Comparison of ENCODE assay signal across 31 mouse cellular contexts in the genomic region with DNA sequence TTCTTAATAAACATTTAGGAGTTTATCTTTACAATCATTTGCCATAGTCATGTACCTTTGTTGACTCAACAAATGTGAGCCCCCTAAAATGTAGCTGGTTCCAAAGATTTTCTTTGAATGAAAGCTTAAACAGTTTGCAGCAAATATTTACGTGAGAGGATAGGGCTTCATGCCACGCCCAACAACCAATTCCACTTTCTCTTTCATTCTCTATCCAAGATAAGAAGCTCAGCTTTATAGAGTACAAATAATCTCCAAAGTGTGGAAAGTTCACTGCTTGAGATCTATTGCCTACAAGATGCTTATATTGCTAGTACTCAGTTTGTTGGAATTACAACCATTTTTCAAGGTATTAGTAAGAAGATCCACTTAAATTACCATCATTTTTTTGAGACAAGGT.
DNase-seq lines count a peak whose midpoint lies in the region; ATAC-seq and TF ChIP-seq lines count a peak whose summit lies in the region.
"Had no signal": no experiment of that assay in that cellular context is flagged by ENCODE, and none has a peak within 500 bp of the region (broad histone marks: within the 10 kb centered on the region; RNA-seq: fewer than 3 reads in every experiment).

No protein-coding gene starts in this region.

- DNase-seq in gastrocnemius, adult 2 months: no peak
- DNase-seq in gastrocnemius, postnatal 36 days: no peak
- DNase-seq in lung, postnatal 36 days: peak; percentile 41
- no peak for DNase-seq in lung, postnatal 25 days (ENCODE audit: low spot score)
- peak; percentile 17 for DNase-seq in MEL (ENCODE audit: low read depth, low spot score)
- no peak for DNase-seq in cerebellum, adult 2 months
- DNase-seq: adrenal gland, postnatal 14 days; cerebellum, adult 11 months; cerebellum, postnatal 14 days; forebrain, postnatal 0 days; gastrocnemius, postnatal 14 days; heart, postnatal 36 days; kidney, adult 8-10 months; kidney, postnatal 10 days; layer of hippocampus, postnatal 36 days; left cerebral cortex, postnatal 4 days; retina, postnatal 1 day; right cerebral cortex, postnatal 14 days had no signal

- 87% methylated on average over 2 of the region's 2 CpGs for WGBS in kidney, embryonic 15.5 days
- WGBS in cerebellum, adult 2 months: 87% methylated on average over 2 of the region's 2 CpGs

- no peak overlapping the region for H3ac ChIP-seq in myocyte (ENCODE audit: control insufficient read depth, insufficient read length)

- H3K79me2 ChIP-seq in MEL (ENCODE audit: control insufficient read depth, insufficient read depth, low read length, poor library complexity) (no peaks in the 10 kb centered on the region), myocyte (ENCODE audit: control insufficient read depth, insufficient read depth) (peaks cover 95% of the 10 kb centered on the region)

- TF ChIP-seq CTCF in gastrocnemius, adult 2 months (IDR thresholded peaks at IDR 0.05): no peak
- TF ChIP-seq CTCF in MEL (IDR thresholded peaks at IDR 0.05 in 2 of 3, conservative IDR thresholded peaks at IDR 0.05 in 1 of 3; ENCODE audit: control insufficient read depth in 1 of 3, insufficient read depth in 1 of 3, low read depth in 2 of 3, low read length in 3 of 3, poor library complexity in 1 of 3, severe bottlenecking in 1 of 3): no peak
- TF ChIP-seq CTCF in cerebellum, adult 2 months (IDR thresholded peaks at IDR 0.05; ENCODE audit: borderline replicate concordance, insufficient read depth, low read depth, low read length): no peak

- TF ChIP-seq POLR2A in MEL (IDR thresholded peaks at IDR 0.05; ENCODE audit: control insufficient read depth in 1 of 2, insufficient read depth in 1 of 2, low read depth in 1 of 2, low read length in 2 of 2, poor library complexity in 1 of 2) (no peak), myocyte (IDR thresholded peaks at IDR 0.05; ENCODE audit: insufficient read length, low read depth) (no peak)
- no peak for TF ChIP-seq POLR2A in cerebellum, adult 2 months (IDR thresholded peaks at IDR 0.05; ENCODE audit: borderline replicate concordance, insufficient read depth, low read length)

- H3K4me1 ChIP-seq in MEL (ENCODE audit: control insufficient read depth in 1 of 2, insufficient read depth in 2 of 2, low read length in 2 of 2): no peaks in the 10 kb centered on the region
- H3K4me1 ChIP-seq in kidney, embryonic 15.5 days: no peaks in the 10 kb centered on the region
- no peaks in the 10 kb centered on the region for H3K4me1 ChIP-seq in cerebellum, adult 2 months (ENCODE audit: control insufficient read depth, insufficient read depth, low read length)
- H3K4me1 ChIP-seq: embryonic facial prominence, embryonic 10.5 days; embryonic facial prominence, embryonic 15.5 days; forebrain, embryonic 12.5 days; heart, embryonic 10.5 days; liver, embryonic 15.5 days; neural tube, embryonic 15.5 days had no signal

- no peak for TF ChIP-seq RAD21 in MEL (IDR thresholded peaks at IDR 0.05; ENCODE audit: low read depth, low read length)

- no peaks in the 10 kb centered on the region for H3K9me3 ChIP-seq in MEL (replicated peaks; ENCODE audit: insufficient read depth, low read length)
- no peaks in the 10 kb centered on the region for H3K9me3 ChIP-seq in kidney, embryonic 15.5 days (replicated peaks)
- H3K9me3 ChIP-seq: embryonic facial prominence, embryonic 10.5 days; embryonic facial prominence, embryonic 15.5 days; forebrain, embryonic 12.5 days; G1E; heart, embryonic 10.5 days; liver, embryonic 15.5 days; midbrain, embryonic 10.5 days; neural tube, embryonic 15.5 days had no signal

- peak overlapping the region; percentile 27; the same call in 1 of the 2 replicates for H3K4me3 ChIP-seq in gastrocnemius, adult 2 months
- H3K4me3 ChIP-seq in MEL (ENCODE audit: control insufficient read depth in 1 of 2, insufficient read depth in 1 of 2, low read depth in 2 of 2, low read length in 2 of 2) (peak overlapping the region in 1 of 2 experiments; percentile 48; a peak in 2 of 4 replicates), myocyte (no peak overlapping the region)
- no peak overlapping the region for H3K4me3 ChIP-seq in kidney, embryonic 15.5 days (replicated peaks)
- H3K4me3 ChIP-seq in cerebellum, adult 2 months (replicated peaks; ENCODE audit: insufficient read depth, low read depth, low read length): no peak overlapping the region
- H3K4me3 ChIP-seq: embryonic facial prominence, embryonic 10.5 days; embryonic facial prominence, embryonic 15.5 days; forebrain, embryonic 12.5 days; heart, embryonic 10.5 days; liver, embryonic 15.5 days; midbrain, embryonic 10.5 days; neural tube, embryonic 15.5 days had no signal

- no peaks in the 10 kb centered on the region for H3K36me3 ChIP-seq in MEL (ENCODE audit: control insufficient read depth in 1 of 2, insufficient read depth in 2 of 2, low read length in 2 of 2)
- no peaks in the 10 kb centered on the region for H3K36me3 ChIP-seq in myocyte (ENCODE audit: control insufficient read depth, insufficient read depth)
- no peaks in the 10 kb centered on the region for H3K36me3 ChIP-seq in kidney, embryonic 15.5 days
- H3K36me3 ChIP-seq: embryonic facial prominence, embryonic 10.5 days; embryonic facial prominence, embryonic 15.5 days; forebrain, embryonic 12.5 days; G1E; heart, embryonic 10.5 days; liver, embryonic 15.5 days; neural tube, embryonic 15.5 days had no signal

- H3K9ac ChIP-seq in MEL (ENCODE audit: control insufficient read depth, low read depth, low read length, poor library complexity, severe bottlenecking): no peak overlapping the region
- H3K9ac ChIP-seq in kidney, embryonic 15.5 days: no peak overlapping the region
- H3K9ac ChIP-seq: embryonic facial prominence, embryonic 15.5 days; forebrain, embryonic 12.5 days; forebrain, postnatal 0 days; hindbrain, embryonic 14.5 days; liver, embryonic 15.5 days; neural tube, embryonic 15.5 days had no signal

- TF ChIP-seq EP300 in MEL (IDR thresholded peaks at IDR 0.05; ENCODE audit: low read depth in 1 of 2, low read length in 2 of 2): no peak

- intact Hi-C loops in gastrocnemius, adult 2 months (cut with DNase I): no loop called here
- intact Hi-C loops in gastrocnemius, postnatal 36 days (cut with DNase I): no loop called here

- ATAC-seq in kidney, embryonic 15.5 days (replicated peaks; ENCODE audit: low FRiP score): no peak
- ATAC-seq: forebrain, postnatal 0 days; midbrain, embryonic 16.5 days; Patski had no signal

- H3K4me2 ChIP-seq in myocyte (ENCODE audit: low read depth): peak overlapping the region; percentile 43
- no peak overlapping the region for H3K4me2 ChIP-seq in kidney, embryonic 15.5 days
- H3K4me2 ChIP-seq: embryonic facial prominence, embryonic 15.5 days; forebrain, embryonic 12.5 days; hindbrain, embryonic 14.5 days; liver, embryonic 15.5 days; neural tube, embryonic 15.5 days had no signal

- H3K27me3 ChIP-seq in MEL (ENCODE audit: control insufficient read depth in 1 of 2, insufficient read depth in 2 of 2, low read length in 2 of 2) (peaks cover 0 to 10% of the 10 kb centered on the region in 2 experiments; a peak in 3 of 4 replicates), myocyte (ENCODE audit: control insufficient read depth, insufficient read depth, insufficient read length) (no peaks in the 10 kb centered on the region)
- H3K27me3 ChIP-seq in kidney, embryonic 15.5 days: peaks cover 15% of the 10 kb centered on the region
- no peaks in the 10 kb centered on the region for H3K27me3 ChIP-seq in cerebellum, adult 2 months (ENCODE audit: control insufficient read depth, insufficient read depth, low read length)
- H3K27me3 ChIP-seq: embryonic facial prominence, embryonic 15.5 days; liver, embryonic 15.5 days; Patski had no signal

- H3K27ac ChIP-seq in gastrocnemius, adult 2 months: 0 out of 2 replicates have a peak overlapping the region, but pooled peaks have one; percentile 16
- H3K27ac ChIP-seq in MEL (ENCODE audit: control insufficient read depth, low read depth, low read length): no peak overlapping the region
- no peak overlapping the region for H3K27ac ChIP-seq in kidney, embryonic 15.5 days
- no peak overlapping the region for H3K27ac ChIP-seq in cerebellum, adult 2 months (ENCODE audit: insufficient read depth, low read length)
- H3K27ac ChIP-seq: embryonic facial prominence, embryonic 10.5 days; embryonic facial prominence, embryonic 15.5 days; forebrain, embryonic 12.5 days; heart, embryonic 10.5 days; hindbrain, embryonic 14.5 days; liver, embryonic 15.5 days; midbrain, embryonic 10.5 days; neural tube, embryonic 15.5 days had no signal

TF ChIP-seq in MEL, 35 proteins besides CTCF, POLR2A, EP300 and RAD21 (continues in another document):
- TF ChIP-seq TBP (IDR thresholded peaks at IDR 0.05; ENCODE audit: low read depth, low read length) (no peak), SMC3 (IDR thresholded peaks at IDR 0.05; ENCODE audit: low read depth, low read length) (no peak), NELFE (IDR thresholded peaks at IDR 0.05; ENCODE audit: low read depth, low read length) (no peak), GATA1 (IDR thresholded peaks at IDR 0.05; ENCODE audit: low read depth, low read length) (no peak), CHD1 (IDR thresholded peaks at IDR 0.05; ENCODE audit: low read depth, low read length) (no peak), MYB (IDR thresholded peaks at IDR 0.05; ENCODE audit: low read depth, low read length) (no peak), NRF1 (IDR thresholded peaks at IDR 0.05; ENCODE audit: insufficient read depth, low read depth, low read length, poor library complexity, severe bottlenecking) (no peak), USF2 (IDR thresholded peaks at IDR 0.05; ENCODE audit: borderline replicate concordance in 1 of 2, insufficient read depth in 1 of 2, low read depth in 1 of 2, low read length in 2 of 2) (no peak), MAX (IDR thresholded peaks at IDR 0.05; ENCODE audit: low read length) (no peak), MXI1 (IDR thresholded peaks at IDR 0.05; ENCODE audit: low read depth, low read length) (no peak)

TF ChIP-seq in myocyte, 11 proteins besides CTCF, POLR2A, EP300 and RAD21:
- TF ChIP-seq REST (IDR thresholded peaks at IDR 0.05; ENCODE audit: insufficient read depth, insufficient read length) (no peak), MAX (IDR thresholded peaks at IDR 0.05; ENCODE audit: low read depth) (no peak)

Comparison
In these comparisons a context has a peak if more than half of its experiments do, and no peak if none do; other contexts are left out.
1. DNase-seq: peak in lung, postnatal 36 days (single experiment) and MEL (single experiment); none in gastrocnemius, adult 2 months (single experiment), gastrocnemius, postnatal 36 days (0 of 2), lung, postnatal 25 days (single experiment) and cerebellum, adult 2 months (0 of 2).